Mouse (Mus musculus) ES-E14 (cell line): ENCODE data around the gene Trappc5. TPM values are rescaled to one million over a fixed set of nuclear protein-coding genes. Genes with fewer than 3 reads are reported as not detected.

Experiments
- DNase-seq: peaks from one replicate; pipeline ENCODE4 v3.0.0-alpha.2; 2013; ENCODE audit warnings: low read depth, low spot score
- H3K27ac ChIP-seq: 2 replicates; pipeline ENCODE4 v1.5.1; 2012; ENCODE audit warnings: low read depth, mild to moderate bottlenecking, low read length, moderate library complexity, mixed read lengths; ENCODE audit not compliant: poor library complexity, insufficient read depth, severe bottlenecking
- H3K36me3 ChIP-seq: 2 replicates; pipeline ENCODE4 v1.6.1; 2012; ENCODE audit warnings: mild to moderate bottlenecking, low read length, moderate library complexity, mixed read lengths; ENCODE audit not compliant: control insufficient read depth, poor library complexity, insufficient read depth, severe bottlenecking
- H3K4me1 ChIP-seq, 2 experiments: fragments of 150-350 bp in 1 of 2; sonication (generic) in 1 of 2; 2 replicates each; pipeline ENCODE4 v1.6.1; 2012; ENCODE audit warnings: low read length in 2 of 2, mild to moderate bottlenecking in 1 of 2, mixed read lengths in 1 of 2; ENCODE audit not compliant: control insufficient read depth in 2 of 2, insufficient read depth in 2 of 2, poor library complexity in 1 of 2
- H3K4me3 ChIP-seq, 2 experiments: fragments of 150-350 bp in 1 of 2; sonication (generic) in 1 of 2; 2 replicates each; pipeline ENCODE4 v1.5.1; 2012; ENCODE audit warnings: low read length in 2 of 2, low read depth in 1 of 2, mild to moderate bottlenecking in 1 of 2, mixed read lengths in 1 of 2; ENCODE audit not compliant: insufficient read depth in 1 of 2, poor library complexity in 1 of 2, severe bottlenecking in 1 of 2
- H3K9ac ChIP-seq: 2 replicates; pipeline ENCODE4 v1.6.1; 2012; ENCODE audit warnings: low read depth, mild to moderate bottlenecking, low read length, mixed read lengths; ENCODE audit not compliant: poor library complexity, insufficient read depth, severe bottlenecking
- H3K9me3 ChIP-seq: fragments of 150-350 bp; sonication (generic); 2 replicates; pipeline ENCODE4 v1.6.1; 2012; ENCODE audit warnings: low read depth, mild to moderate bottlenecking, low read length; ENCODE audit not compliant: control insufficient read depth, insufficient read depth
- CHD2 ChIP-seq: IDR thresholded peaks from 2 replicates; pipeline ENCODE4 v1.6.1; 2014; ENCODE audit warnings: mild to moderate bottlenecking, low read depth, low read length, inconsistent platforms
- HCFC1 ChIP-seq: IDR thresholded peaks from 2 replicates; pipeline ENCODE4 v1.6.1; 2012; ENCODE audit warnings: low read length, inconsistent platforms, borderline replicate concordance; ENCODE audit not compliant: insufficient read depth
- MAFK ChIP-seq: IDR thresholded peaks from 2 replicates; pipeline ENCODE4 v1.6.1; 2014; ENCODE audit warnings: mild to moderate bottlenecking, low read depth, low read length, inconsistent platforms; ENCODE audit not compliant: insufficient read depth
- ZC3H11A ChIP-seq: IDR thresholded peaks from 2 replicates; pipeline ENCODE4 v1.6.1; 2012; ENCODE audit warnings: low read depth, mild to moderate bottlenecking, inconsistent platforms, low read length, borderline replicate concordance
- ZNF384 ChIP-seq: IDR thresholded peaks from 2 replicates; pipeline ENCODE4 v1.6.1; 2012; ENCODE audit warnings: low read depth, low read length, inconsistent platforms
- in situ Hi-C, 2 experiments: fragments of 600-800 bp; cut with MboI; formaldehyde crosslinking; loops; one replicate each; pipeline ENCODE4 v1.15.1; 2025; ENCODE audit warnings: low sequenced_read_pairs in 2 of 2, inconsistent platforms in 1 of 2; ENCODE audit not compliant: unreplicated experiment in 2 of 2
- total RNA-seq: library from RNA; depleted of rRNA; stranded (reverse); fragments of 300-350 nt; gene quantifications from 2 replicates; pipeline ENCODE4 v1.2.3, GENCODE M21; 2012

The Trappc5 gene
- total RNA-seq, 1 experiment = 20.4 TPM

DNA sequence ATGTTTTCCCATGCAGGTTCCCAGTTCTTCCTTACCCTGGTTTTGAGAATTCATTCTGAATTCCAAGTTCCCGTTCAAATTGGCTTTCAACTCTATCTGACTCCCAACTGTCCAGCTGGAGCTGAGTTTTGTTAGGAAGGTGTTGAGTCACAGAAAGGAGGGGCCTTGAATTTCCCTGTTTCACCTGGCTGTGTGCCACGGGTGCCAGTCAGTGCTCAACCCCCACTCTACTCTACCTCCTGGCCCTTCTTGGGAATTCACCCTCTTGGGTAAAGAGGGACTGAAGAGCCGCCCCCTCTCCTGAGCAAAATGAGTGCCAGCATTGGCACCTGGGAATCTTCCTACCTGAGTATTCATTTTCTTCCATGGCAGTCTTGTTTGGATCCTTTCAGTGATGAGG is 14.7 kb downstream of the Trappc5 start:
- Histone ChIP-seq H3K27ac (no peak overlapping the region), H3K9ac (no peak overlapping the region), H3K36me3 (no peaks in the 10 kb centered on the region), H3K9me3 (peaks cover 4% of the 10 kb centered on the region; the same call in 1 of the 2 replicates), H3K4me3 (no peak overlapping the region), H3K4me1 (no peaks in the 10 kb centered on the region)
- TF ChIP-seq CHD2 (no peak), HCFC1 (no peak), ZNF384 (no peak), MAFK (no peak), ZC3H11A (no peak)
- in situ Hi-C loops = no loop called here
- no peak for DNase-seq

DNA sequence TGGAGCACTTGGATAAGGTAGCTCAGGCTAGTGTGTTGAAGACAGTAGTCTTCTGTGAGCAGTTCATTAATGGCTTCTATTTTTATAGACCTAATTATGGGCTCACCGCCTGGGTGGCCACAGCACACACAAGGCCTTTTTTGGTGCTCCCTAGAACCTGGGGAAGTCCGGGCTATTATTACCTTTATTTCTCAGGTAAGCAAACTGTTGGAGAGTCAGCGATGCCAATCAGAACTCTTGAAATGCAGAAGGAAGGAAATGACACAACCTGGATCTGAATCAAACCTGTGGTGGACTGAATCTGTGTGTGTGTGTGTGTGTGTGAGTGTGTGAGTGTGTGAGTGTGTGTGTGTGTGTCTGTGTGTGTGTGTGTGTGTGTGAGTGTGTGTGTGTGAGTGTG is 18.0 kb downstream of the Trappc5 start, which contains the start of gene Fcer2a:
Gene Fcer2a, minus strand, starts transcription at position 55 of the 400 bp plus-strand sequence.
- H3K36me3 ChIP-seq = no peaks in the 10 kb centered on the region
- DNase-seq = no peak
- TF ChIP-seq HCFC1 (no peak), ZC3H11A (no peak), CHD2 (no peak), MAFK (no peak), ZNF384 (no peak)
- no peak within 1 kb of the TSS for H3K27ac ChIP-seq
- no peaks in the 10 kb centered on the region for H3K4me1 ChIP-seq
- in situ Hi-C loops = no loop called here
- H3K9me3 ChIP-seq = peaks cover 11% of the 10 kb centered on the region
- no peak within 1 kb of the TSS for H3K9ac ChIP-seq
- no peak within 1 kb of the TSS for H3K4me3 ChIP-seq

DNA sequence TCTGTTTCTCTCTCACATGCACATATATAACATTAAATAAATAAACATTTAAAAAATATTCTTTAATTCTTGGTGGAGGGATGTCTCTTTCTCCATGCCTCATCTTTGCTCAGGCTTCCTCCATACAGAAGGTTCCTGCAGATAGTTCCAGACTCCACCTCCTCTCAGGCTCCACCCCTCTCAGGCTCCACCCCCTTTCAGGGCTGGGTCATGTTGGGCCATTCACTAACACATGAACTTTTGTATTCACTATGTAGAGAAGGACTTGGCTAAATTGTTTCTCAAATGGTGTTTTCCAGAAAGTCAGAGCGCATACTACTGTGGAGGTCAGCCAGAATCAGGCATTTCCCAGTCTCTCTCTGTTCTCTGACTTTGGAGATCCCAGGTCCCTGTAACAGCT is 25.4 kb downstream of the Trappc5 start:
- H3K27ac ChIP-seq = no peak overlapping the region
- H3K4me1 ChIP-seq = no peaks in the 10 kb centered on the region
- no peak for TF ChIP-seq CHD2
- TF ChIP-seq ZC3H11A = no peak
- no peak for TF ChIP-seq ZNF384
- no peak for TF ChIP-seq MAFK
- H3K9me3 ChIP-seq = peaks cover 10% of the 10 kb centered on the region
- H3K36me3 ChIP-seq = no peaks in the 10 kb centered on the region
- DNase-seq = no peak
- in situ Hi-C loops = no loop called here
- H3K4me3 ChIP-seq = no peak overlapping the region
- no peak overlapping the region for H3K9ac ChIP-seq

DNA sequence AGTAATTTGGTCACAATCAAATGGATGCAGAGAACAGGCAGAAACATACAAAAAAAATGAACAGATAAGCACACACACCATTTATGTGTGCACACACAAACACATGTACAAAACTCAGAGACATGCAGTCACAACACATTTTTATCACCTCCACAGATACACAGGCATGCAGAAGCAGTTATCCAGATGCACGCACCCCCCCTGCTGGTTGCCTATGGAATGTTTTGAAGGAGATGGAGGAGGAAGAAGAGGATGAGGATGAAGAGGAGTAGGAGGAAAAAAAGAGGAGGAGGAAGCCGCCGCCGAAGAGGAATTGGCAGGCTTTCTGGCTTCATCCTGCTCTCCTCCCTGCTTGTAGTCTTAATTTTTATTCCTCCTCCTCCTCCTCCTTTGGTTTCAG is 29.6 kb downstream of the Trappc5 start:
- DNase-seq = no peak
- in situ Hi-C loops = no loop called here
- no peaks in the 10 kb centered on the region for H3K4me1 ChIP-seq
- TF ChIP-seq ZNF384 (no peak), CHD2 (no peak), MAFK (no peak), HCFC1 (no peak), ZC3H11A (no peak)
- H3K9me3 ChIP-seq = no peaks in the 10 kb centered on the region
- no peak overlapping the region for H3K27ac ChIP-seq
- no peak overlapping the region for H3K9ac ChIP-seq
- no peak overlapping the region for H3K4me3 ChIP-seq
- no peaks in the 10 kb centered on the region for H3K36me3 ChIP-seq

DNA sequence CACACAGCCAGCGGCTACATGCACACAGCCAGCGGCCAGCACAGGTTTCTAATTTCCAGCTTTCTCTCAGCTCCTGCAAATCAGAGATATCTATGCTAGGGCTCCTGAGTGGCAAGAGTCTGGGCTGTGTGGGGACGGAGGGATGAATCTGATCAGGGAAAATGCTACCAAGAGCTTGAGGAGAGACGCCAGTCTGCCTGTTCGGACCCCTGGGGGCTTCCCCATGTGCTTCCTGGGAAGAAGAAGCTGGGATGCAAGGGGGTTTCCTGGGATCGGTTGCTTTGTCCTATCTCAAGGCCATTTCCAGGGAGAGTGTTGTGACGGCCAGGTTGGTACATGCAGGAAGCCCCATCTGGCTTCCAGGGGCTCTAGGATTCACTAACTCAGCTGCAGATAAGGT is 31.5 kb downstream of the Trappc5 start:
- Histone ChIP-seq H3K9ac (no peak overlapping the region), H3K4me3 (no peak overlapping the region), H3K9me3 (no peaks in the 10 kb centered on the region), H3K4me1 (no peaks in the 10 kb centered on the region), H3K27ac (no peak overlapping the region), H3K36me3 (no peaks in the 10 kb centered on the region)
- in situ Hi-C loops = no loop called here
- no peak for DNase-seq
- no peak for TF ChIP-seq CHD2
- no peak for TF ChIP-seq HCFC1
- TF ChIP-seq ZC3H11A = no peak
- TF ChIP-seq ZNF384 = no peak
- TF ChIP-seq MAFK = no peak
